Mouse (Mus musculus): ENCODE results near the gene Polr3h.
A peak's percentile ranks its signal among the peaks of the same experiment; 100 is the strongest.

The Polr3h gene

GRCm38 (mm10) chr15:81839634-81840033, 86.4 kb downstream of the Polr3h start:
- DNase-seq, result peak; percentile 92 to 96

GRCm38 (mm10) chr15:81838554-81839235, 87.3 kb downstream of the Polr3h start:
- DNase-seq, result peak; percentile 64 to 78

All from lung, adult 18-20 months (tissue).